Mouse (Mus musculus): Measurements from ENCODE around the gene Sapcd2. TPM values are rescaled to one million over a fixed set of nuclear protein-coding genes. Genes with fewer than 3 reads are reported as not detected.

Gene Sapcd2
- polyA plus RNA-seq, 1 experiment, result 6.3 TPM

DNA sequence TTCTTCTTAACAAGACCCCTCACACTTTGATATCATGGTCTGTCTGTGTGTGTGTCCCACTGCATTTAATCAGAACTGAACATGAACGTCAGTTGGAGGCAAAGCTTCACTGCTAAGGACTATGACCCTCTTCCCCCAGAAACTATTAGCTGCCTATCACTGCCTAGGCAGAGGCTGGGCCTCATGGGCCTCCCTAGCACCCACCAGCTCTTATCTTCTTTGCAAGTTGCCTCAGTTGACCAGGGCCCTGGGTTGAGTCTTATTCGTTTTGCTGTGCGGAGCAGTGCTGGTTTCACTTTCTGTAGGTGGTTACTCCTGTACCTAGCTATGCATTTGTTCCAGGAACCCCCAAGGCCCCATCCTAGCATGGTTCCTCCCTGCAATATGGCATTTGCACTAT lies 2.1 kb upstream of the Sapcd2 start:
- WGBS, result 81% methylated on average over 3 of the region's 3 CpGs
- H3K4me1 ChIP-seq (ENCODE audit: control insufficient read depth, insufficient read depth, low read length), result peaks cover 6% of the 10 kb centered on the region; the same call in 1 of the 2 replicates
- no peak for TF ChIP-seq POLR2A (IDR thresholded peaks at IDR 0.05; ENCODE audit: borderline replicate concordance, extremely low read depth, low read depth, low read length)
- TF ChIP-seq CTCF (IDR thresholded peaks at IDR 0.05; ENCODE audit: insufficient read depth, low read length), result no peak
- DNase-seq, result no peak
- no peak overlapping the region for H3K4me3 ChIP-seq (replicated peaks; ENCODE audit: extremely low read depth, low read depth, low read length)

DNA sequence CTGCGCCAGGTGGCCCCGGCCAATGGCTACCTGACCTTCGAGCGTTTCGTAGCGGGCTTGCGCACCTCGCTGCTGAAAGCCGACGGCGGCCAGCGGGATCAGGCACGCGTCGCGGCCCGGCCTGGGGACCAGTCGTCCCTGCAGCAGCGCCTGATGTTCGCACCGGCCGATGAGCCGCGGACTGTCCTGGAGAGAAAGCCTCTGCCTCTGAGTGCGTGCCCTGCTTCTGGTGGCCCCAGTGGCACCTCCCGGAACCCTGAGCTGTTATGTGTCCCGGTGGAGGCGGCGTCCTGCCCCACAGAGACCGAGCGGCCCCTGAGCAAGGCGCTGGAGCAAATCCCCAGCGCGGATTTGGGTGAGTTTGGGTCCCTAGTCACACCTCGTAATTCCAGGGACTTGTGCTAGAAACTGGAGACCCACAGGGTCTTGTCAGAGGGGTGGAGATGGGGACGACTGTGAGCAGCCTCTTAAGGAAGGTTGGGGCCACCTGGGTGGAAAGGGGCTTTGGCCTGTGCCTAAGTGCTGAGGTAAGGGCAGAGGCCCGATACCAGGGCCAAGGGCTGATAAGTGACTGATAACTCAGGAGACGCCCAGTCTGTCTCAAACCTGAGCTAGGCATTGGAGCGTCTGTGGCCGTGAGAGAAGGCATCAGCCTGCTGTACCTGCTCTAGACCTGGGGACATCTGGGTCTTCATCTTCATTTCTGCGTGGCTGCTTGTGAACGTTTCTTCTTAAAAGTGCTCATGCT lies 697 bp downstream of the Sapcd2 start:
- 3% methylated on average over 42 of the region's 42 CpGs for WGBS
- DNase-seq, result no peak
- peaks cover 6% of the 10 kb centered on the region; the same call in 1 of the 2 replicates for H3K4me1 ChIP-seq (ENCODE audit: control insufficient read depth, insufficient read depth, low read length)
- TF ChIP-seq CTCF (IDR thresholded peaks at IDR 0.05; ENCODE audit: insufficient read depth, low read length) (no peak), POLR2A (IDR thresholded peaks at IDR 0.05; ENCODE audit: borderline replicate concordance, extremely low read depth, low read depth, low read length) (no peak)
- H3K4me3 ChIP-seq (replicated peaks; ENCODE audit: extremely low read depth, low read depth, low read length), result peak overlapping the region; percentile 53

DNA sequence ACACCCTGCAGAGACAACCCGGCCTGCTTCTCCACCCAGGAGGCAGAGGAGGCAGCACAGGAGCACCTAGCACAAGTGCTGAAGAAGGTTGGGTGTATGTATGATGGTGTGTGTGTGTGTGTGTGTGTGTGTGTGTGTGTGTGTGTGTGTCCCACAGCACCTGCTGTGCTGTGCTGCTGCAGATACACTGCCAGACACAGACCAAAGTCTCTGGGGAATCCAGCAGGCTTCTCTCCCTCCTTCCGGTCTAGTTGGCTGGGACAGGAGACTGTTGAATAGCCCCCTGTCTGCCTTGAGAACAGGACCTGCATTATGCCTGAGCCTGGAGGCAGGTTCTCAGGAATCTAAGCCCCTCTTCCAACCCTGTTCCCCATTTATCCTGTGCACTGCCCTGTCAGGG lies 1.3 kb downstream of the Sapcd2 start:
- whole genome bisulfite sequencing, result 45% methylated on average over 2 of the region's 2 CpGs

DNA sequence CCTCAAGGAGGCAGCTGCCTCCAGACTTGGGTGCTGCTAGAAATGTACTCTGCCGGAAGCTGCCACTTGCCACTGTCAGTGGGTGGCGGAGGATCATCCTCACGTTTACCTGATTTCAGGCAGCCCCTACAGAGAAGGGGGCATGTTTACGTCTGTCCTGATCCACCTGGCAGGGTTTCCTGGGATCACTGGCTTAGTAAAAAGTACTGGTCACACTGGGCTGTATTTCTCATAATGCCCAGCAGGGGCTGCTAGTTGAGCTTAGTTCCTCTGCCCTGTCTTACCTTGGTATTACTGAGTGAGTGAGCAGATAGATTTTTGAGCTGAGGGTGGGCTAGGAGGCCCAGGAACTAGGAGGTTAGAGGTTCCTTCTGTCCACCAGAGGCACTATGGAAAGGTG lies 4.5 kb downstream of the Sapcd2 start:
- peak; percentile 39 for DNase-seq
- H3K4me3 ChIP-seq (replicated peaks; ENCODE audit: extremely low read depth, low read depth, low read length), result no peak overlapping the region
- TF ChIP-seq CTCF (IDR thresholded peaks at IDR 0.05; ENCODE audit: insufficient read depth, low read length) (peak; percentile 45), POLR2A (IDR thresholded peaks at IDR 0.05; ENCODE audit: borderline replicate concordance, extremely low read depth, low read depth, low read length) (no peak)
- 65% methylated on average over 4 of the region's 4 CpGs for WGBS
- peaks cover 6% of the 10 kb centered on the region; the same call in 1 of the 2 replicates for H3K4me1 ChIP-seq (ENCODE audit: control insufficient read depth, insufficient read depth, low read length)

More for the DNA sequence above, 1.3 kb downstream of the Sapcd2 start:
- no peak overlapping the region for H3K4me3 ChIP-seq (replicated peaks; ENCODE audit: extremely low read depth, low read depth, low read length)
- no peak for DNase-seq
- peaks cover 6% of the 10 kb centered on the region; the same call in 1 of the 2 replicates for H3K4me1 ChIP-seq (ENCODE audit: control insufficient read depth, insufficient read depth, low read length)
- TF ChIP-seq CTCF (IDR thresholded peaks at IDR 0.05; ENCODE audit: insufficient read depth, low read length), result no peak
- no peak for TF ChIP-seq POLR2A (IDR thresholded peaks at IDR 0.05; ENCODE audit: borderline replicate concordance, extremely low read depth, low read depth, low read length)

DNA sequence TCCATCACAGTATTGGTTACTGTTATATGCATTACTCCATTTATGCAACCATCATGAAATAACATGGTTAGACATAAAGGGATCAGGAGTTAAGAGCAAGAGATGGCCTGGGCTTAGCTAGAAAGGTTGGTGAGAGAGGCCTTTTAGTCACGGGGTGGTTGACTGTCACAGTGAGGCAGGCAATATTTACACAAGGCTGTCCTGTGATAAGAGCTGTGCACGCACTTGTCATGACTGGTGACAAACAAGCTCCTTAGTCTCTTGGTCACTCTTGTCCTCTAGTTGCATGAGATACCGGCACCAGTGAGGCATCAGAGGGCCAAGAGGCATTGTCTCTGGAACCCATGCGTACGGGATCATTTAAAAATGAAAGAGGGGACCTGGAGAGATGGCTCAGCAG lies 12.4 kb downstream of the Sapcd2 start:
- Histone ChIP-seq H3K4me3 (replicated peaks; ENCODE audit: extremely low read depth, low read depth, low read length) (no peak overlapping the region), H3K4me1 (ENCODE audit: control insufficient read depth, insufficient read depth, low read length) (no peaks in the 10 kb centered on the region)
- 56% methylated on average over 5 of the region's 5 CpGs for WGBS
- TF ChIP-seq CTCF (IDR thresholded peaks at IDR 0.05; ENCODE audit: insufficient read depth, low read length) (no peak), POLR2A (IDR thresholded peaks at IDR 0.05; ENCODE audit: borderline replicate concordance, extremely low read depth, low read depth, low read length) (no peak)
- DNase-seq, result no peak

DNA sequence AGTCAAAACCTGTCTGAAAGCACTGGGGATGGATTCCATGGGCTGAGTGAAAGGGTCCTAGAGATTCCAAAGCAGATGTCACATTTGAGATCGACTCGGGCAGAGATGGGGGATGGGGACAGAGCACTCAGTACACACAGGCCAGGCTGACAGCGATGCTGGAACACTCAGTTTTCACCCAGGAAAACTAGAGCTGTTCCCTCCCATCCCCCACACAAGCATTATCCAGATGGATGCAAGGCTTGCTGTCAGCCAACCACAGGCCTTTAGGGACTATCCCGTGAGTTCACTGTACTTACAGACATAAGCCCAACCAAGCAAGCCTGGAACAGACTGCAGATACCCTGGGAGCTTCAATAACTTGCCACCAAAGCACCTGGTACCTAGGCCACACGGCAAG lies 19.1 kb downstream of the Sapcd2 start:
- WGBS, result 68% methylated on average over 5 of the region's 5 CpGs
- peaks cover 2% of the 10 kb centered on the region; the same call in 1 of the 2 replicates for H3K4me1 ChIP-seq (ENCODE audit: control insufficient read depth, insufficient read depth, low read length)
- TF ChIP-seq POLR2A (IDR thresholded peaks at IDR 0.05; ENCODE audit: borderline replicate concordance, extremely low read depth, low read depth, low read length), result no peak
- TF ChIP-seq CTCF (IDR thresholded peaks at IDR 0.05; ENCODE audit: insufficient read depth, low read length), result no peak
- DNase-seq, result no peak
- no peak overlapping the region for H3K4me3 ChIP-seq (replicated peaks; ENCODE audit: extremely low read depth, low read depth, low read length)

DNA sequence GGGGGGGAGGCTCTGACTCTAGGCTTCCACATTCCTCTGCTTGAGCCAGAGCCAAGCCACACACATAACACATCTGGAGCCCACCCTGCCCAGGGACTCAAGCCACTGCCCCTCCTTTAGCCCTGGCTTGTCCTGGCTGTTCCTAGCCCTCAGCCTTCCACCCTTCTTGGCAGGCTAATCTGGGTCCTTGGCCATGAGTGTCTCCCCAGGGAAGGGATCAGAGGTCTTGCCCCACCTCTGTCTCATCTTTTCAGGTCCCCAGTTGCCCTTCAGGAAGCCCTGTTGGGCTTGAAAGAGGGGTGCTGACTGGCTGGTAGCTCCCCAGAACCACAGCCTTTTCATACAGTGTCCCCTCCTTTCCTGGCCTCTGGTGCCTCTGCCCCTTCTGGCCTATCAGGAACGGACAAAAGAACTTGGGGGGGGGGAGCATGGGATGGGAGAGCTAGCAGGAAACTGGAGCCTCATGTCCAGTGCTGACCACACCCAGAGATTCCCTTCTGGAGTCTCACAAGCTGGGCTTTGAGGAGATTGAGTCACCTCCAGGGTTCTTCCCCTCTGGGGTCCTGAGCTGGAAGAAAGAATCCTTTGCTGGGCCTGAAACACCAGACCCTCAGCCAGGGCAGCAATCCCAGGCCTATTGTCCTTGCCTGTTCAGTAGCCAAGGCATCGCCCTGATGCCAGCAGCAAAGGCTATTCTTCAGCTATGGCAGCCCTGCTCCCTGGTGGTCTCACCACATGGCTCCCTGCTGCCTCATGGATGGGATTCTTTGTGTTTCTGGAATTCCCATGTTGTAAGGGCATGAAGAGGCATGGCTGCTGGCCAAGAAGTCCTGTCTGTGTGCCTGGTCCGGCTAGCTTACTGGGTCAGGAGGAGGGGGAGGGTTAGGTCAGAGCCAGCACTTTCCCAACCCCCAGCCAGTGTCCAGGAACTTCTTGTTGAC lies 22.4 kb downstream of the Sapcd2 start:
- no peak for DNase-seq
- WGBS, result 37% methylated on average over 3 of the region's 3 CpGs
- no peak for TF ChIP-seq CTCF (IDR thresholded peaks at IDR 0.05; ENCODE audit: insufficient read depth, low read length)
- H3K4me3 ChIP-seq (replicated peaks; ENCODE audit: extremely low read depth, low read depth, low read length), result no peak overlapping the region
- H3K4me1 ChIP-seq (ENCODE audit: control insufficient read depth, insufficient read depth, low read length), result peaks cover 3% of the 10 kb centered on the region; the same call in 1 of the 2 replicates

DNA sequence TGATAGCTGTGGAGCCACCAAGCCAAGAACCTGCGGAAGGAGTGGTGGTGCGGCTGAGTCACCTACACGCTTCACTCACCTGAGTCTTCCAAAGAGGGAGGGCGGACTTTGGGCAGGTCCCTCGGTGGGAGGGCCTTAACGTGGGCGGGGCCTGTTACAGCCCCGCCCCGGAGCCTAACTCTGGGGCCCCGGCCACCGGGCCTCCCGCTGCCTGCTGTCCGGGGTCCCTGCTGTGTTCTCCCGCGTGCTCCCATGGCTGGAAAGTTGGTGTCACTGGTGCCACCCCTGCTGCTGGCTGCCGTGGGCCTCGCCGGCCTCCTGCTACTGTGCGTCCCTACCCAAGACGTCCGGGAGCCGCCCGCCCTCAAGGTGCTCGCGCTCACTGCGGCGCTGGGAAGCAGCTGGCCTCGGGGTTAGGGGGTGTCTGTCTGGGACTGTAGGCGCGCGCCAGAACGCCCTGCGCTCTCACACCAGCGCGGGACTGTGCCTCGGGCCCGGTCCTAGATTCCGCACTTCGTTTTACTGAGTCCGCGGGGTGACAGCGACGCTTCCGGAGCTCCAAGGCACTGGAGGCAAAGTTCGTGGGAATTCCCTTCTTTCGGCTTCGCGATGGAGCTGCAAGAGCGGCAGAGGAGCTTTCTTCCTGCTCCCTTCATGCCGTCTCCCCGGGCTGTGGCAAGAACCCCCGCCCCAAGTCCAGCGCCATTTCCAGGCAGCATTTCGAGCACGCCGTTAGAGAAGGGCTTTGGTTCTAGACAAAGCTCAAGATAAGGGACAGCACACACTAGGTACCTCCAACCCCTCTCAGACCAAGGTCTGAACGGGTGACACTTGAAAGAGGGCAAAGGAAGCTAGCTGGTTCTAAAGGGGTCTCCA lies 23.8 kb downstream of the Sapcd2 start, which contains the start of gene Entpd2:
Gene Entpd2 (plus strand): TSS at position 154 of the 876 bp plus-strand sequence.
- TF ChIP-seq POLR2A (IDR thresholded peaks at IDR 0.05; ENCODE audit: borderline replicate concordance, extremely low read depth, low read depth, low read length) (0 out of 2 replicates have a peak, but pooled peaks have one; percentile 12), CTCF (IDR thresholded peaks at IDR 0.05; ENCODE audit: insufficient read depth, low read length) (0 out of 2 replicates have a peak, but pooled peaks have one; percentile 6)
- peak; percentile 49 for DNase-seq
- WGBS, result 3% methylated on average over 57 of the region's 57 CpGs

More for the DNA sequence above, 23.8 kb downstream of the Sapcd2 start, which contains the start of gene Entpd2:
- H3K4me3 ChIP-seq (replicated peaks; ENCODE audit: extremely low read depth, low read depth, low read length), result peak within 1 kb of the TSS; percentile 49
- peaks cover 6% of the 10 kb centered on the region for H3K4me1 ChIP-seq (ENCODE audit: control insufficient read depth, insufficient read depth, low read length)

All from lung, adult 2 months (tissue).